Mouse (Mus musculus) gastrocnemius, adult 8-10 months (tissue): ENCODE data around the gene Pde4d. TPM values are rescaled to one million over a fixed set of nuclear protein-coding genes. Genes with fewer than 3 reads are reported as not detected.

Experiments
- DNase-seq, 2 experiments: peaks; one replicate each; pipeline ENCODE4 v3.0.0; 2022; ENCODE audit warnings: low spot score in 2 of 2
- total RNA-seq, 4 experiments: library from RNA; stranded (reverse); gene quantifications; 2 replicates each; pipeline ENCODE4 v1.2.4; 2022

Pde4d gene
- total RNA-seq, 4 experiments from 2014 or later: 257 to 339 (median 308) TPM

DNA sequence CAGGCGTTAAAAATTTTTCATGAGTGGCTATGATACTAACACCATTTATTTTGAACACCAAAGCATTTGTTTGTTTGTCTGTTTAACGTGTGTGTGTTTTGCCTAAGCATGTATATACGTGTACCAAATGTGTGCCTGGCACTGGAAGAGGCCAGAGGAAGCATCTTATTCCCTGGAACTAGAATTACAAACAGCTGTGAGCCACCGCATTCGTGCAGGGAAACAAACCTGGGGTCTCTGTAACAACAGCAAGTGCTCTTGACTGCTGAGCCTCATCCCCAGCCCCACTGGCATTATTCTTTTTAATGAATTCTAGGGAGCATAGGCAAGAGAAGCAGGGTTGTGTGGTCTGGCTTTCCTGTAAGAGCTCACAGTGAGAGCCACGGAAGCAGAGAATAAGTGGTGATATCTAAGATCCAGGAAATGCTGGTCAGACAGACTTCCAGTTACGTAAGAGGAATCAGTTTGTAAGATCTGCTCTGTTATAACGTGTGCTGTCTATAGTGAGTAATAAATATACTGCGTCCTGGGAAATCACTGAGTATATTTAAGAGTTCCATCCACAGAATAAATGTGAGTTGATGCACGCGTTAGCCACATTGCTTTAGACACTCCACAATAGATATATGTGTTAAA is 1197.0 kb downstream of the Pde4d start:
- DNase-seq: no peak

DNA sequence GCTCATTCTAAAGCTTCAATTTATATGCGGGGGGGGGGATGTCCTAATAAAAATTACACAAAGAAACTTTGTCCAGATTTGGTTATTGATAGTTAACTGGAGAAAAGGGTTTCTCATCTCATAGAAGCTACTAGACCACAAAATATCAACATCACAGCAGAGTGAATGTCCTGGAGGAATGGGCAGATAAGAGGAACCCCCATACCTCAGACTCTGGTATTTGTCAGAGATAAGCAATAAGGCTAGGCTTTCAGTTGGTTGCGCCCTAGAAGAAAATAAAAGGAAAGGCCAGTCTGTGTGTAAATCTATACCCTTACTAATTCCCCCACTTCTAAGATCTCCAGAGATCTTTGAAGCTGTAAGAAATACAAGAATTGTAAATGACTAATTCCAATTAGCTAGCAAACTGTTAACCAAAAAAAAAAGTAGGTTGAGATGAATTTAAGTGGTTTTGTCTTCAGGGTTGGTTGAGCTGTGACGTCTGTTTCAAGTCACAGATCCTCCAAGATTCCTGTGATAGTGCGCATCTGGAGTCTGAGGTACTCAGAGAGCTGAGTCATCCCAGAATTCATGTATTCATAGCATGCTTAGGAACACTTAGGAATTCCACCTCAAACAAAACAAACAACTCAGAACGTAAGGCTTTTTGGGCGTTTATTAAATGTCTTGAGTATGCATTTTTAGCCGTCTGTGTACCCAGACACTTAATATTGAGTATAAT is 1197.9 kb downstream of the Pde4d start:
- DNase-seq: no peak

DNA sequence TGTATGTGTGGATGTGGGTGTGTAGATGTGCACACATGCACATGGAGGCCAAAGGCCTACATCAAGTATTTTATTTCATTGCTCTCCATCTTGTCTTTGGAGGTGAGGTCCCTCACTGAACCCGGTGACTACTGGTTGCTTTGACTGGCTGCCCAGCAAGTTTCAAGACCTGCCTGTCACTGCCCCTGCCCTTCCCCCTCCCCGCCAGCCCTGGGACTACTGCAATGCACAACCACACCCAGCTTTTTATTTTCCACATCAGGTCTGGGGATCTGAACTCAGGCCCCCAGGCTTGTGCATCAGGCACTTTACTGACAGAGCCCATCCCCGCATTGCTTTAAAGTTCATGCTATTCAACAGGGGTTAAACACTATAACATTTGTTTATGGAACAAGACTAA is 1198.6 kb downstream of the Pde4d start:
- DNase-seq: no peak

DNA sequence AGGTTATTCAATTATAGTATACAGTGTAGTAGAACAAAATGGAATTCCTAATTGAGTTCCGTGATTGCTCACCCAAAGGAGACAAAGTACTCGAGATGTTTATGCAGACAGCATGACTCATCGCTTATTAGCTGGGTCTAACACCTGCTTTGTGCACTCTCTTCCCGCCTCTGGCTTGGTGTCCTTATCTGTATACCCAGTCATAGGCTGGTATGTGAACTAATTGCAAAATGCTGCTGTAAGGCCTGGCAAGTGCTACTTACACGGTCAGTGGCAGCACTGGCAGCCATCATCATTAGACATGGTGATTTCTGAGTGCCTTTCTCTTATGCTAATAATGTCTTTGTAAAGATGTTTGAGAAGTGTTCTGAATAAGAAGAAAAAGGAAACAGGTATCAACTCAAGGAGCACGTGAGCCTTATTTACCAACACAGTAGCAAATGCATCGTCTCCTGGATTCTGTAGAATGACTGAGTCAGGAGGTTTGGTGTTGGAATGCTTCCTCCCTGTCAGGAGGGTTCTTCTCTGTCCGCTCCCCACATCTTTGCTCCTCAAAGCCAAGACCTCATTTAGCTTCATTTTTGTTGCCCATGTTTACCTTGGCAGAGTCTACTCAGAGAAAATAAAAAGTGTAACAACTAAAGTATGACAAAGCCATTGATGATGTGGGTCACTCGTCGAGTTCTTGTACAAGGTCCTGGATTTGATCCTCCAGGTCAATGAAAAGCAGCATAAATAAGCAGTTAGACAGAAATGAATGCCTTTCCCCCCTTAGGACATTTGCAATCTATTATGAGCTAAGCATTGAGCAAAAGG is 1202.2 kb downstream of the Pde4d start:
- no peak for DNase-seq

DNA sequence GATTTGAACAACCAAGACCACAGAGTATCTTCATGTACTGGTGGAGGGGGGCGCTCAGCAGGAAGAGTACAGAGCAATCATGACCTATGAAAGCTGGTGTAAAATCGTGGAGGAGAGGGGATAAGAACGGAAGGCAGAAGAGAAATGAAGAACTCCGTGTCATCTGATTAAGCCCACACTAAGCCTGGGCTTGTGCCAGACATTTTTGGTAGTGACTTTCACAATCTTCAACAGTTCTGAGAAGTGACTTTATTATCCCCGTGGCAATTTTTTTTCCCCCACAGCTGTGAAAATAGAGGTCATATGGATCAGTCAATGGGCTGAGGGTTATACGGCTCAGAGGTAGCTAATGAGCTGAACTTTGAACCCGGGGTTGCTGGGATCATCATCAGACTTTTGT is 1202.9 kb downstream of the Pde4d start:
- DNase-seq: no peak

DNA sequence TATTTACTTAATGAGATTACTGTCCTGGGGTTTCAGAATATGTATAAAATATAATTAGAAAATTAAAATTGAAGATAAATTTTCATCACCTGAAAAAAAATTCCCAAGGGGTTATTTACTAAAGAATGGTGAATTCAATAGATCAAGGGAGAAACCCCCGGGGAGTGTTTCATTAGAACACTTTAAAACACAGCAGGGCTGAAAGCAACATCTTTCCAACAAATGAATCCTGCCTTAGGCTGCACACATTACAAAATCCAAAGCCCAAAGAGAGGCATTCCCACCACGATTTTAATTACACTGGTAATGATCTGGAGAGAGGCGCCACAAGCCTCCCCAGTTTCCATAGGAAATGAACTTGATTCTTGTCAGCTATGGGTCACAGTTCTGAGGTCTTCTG is 1205.6 kb downstream of the Pde4d start:
- DNase-seq: no peak

DNA sequence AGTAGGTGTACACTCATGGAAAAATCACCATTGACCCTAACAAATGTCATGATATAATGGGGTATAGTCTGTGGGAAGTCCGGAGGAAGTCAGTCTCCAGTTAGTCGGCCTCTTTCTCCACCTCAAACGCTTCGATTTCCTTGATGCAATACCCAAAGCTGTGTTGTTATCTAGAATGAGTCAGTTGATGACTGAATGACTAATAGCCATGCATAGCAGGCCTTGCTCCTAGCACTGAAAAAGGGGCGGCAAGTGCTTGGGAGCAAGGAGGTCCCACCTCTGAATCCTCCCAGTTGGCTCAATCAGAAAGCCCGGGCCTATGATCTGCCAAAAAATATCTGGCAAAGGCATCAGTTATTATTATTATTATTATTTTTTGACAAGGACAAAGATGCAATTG is 1209.4 kb downstream of the Pde4d start:
- DNase-seq: no peak

DNA sequence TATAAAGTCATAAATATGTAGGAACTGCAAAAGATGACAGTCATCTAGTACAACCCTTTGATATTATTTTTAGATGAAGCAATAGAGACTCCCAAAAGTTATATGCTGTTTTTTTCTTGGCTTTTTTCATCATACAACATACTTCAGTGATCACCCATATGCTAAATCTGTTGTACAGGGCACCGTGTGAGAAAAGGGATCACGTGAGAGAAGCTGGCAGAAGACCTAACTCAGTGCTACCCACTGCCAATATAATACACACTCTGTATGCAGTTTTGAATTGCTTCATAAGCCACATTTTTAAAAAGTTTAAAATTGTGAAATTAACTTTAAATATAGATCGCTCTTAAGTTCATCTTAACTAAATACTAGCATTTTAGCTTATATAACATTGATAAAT is 1211.6 kb downstream of the Pde4d start:
- DNase-seq: no peak

DNA sequence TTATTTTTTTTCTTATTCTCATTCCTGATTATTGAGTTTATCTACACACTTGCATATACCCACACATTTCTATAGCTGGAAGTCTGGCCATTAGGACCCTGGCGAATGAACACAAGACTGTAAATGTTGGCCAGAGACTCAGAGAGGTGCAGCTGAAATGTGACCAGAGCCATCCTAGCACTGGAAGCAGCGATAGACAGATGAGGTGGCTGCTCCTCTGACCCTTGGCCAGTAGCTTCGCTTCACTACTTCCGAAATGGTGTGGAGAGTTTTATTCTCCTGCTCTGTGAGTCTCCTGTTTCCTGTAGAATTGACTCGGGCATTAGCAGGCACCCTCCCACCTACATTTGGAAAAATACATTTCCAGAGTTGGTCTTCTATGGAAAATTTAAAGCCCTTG is 1212.4 kb downstream of the Pde4d start:
- DNase-seq: no peak

DNA sequence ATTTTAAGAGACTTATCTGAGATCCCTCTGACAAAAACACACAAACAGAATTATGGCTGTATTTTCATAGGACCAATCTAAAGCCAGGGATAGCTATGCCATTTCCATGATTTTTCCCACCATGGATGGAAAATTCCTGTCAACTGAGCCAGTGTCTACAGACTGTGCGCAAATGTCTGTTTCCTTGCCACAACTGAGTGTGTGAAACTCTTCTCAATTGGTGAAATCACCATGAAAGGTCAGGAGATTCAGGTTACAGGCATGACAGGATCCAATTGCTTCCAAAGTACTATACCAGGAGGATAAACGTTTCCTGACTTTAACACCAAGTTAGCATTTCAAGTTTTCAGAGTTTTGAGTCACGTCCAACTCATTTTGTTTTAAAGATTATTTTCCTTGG is 1213.0 kb downstream of the Pde4d start:
- no peak for DNase-seq

DNA sequence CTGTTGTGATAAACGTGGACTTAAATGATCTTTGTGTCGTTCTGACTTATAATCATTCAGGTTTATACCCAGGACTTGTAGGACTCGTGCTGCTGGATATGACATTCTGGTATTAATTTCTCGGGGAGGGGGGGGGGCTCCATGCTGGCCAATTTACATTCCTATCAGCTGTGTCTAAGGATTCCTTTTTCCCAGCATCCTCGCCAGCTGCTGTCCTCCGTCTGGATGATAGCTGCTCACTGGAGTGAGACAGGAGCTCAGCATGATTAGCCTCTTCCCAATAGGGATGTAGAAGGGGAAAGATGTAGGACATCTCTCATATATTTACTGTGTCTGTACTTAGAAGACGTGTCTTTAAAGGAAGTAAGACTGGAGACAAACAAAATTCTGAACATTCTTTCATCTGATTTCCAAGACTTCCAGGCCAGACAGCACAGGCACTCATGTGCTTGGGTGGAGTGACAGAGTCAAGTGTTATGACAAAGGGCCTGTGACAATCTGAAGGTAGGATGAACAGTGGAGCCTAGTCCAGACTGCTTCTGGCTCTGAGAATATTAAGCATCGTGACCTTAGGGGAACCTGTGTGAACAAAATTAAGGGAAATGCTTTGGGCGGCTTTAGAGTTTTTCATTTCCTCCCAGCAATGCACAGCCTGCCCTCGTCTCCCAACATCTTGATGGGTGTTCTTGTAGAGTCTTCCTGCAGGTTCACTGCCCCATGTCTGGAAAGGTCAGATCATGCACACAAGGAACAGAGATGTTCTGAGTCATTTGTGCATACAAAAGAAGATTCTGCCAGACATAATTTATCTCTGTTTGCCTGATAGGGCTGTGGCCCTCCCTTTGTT is 1215.4 kb downstream of the Pde4d start:
- no peak for DNase-seq

DNA sequence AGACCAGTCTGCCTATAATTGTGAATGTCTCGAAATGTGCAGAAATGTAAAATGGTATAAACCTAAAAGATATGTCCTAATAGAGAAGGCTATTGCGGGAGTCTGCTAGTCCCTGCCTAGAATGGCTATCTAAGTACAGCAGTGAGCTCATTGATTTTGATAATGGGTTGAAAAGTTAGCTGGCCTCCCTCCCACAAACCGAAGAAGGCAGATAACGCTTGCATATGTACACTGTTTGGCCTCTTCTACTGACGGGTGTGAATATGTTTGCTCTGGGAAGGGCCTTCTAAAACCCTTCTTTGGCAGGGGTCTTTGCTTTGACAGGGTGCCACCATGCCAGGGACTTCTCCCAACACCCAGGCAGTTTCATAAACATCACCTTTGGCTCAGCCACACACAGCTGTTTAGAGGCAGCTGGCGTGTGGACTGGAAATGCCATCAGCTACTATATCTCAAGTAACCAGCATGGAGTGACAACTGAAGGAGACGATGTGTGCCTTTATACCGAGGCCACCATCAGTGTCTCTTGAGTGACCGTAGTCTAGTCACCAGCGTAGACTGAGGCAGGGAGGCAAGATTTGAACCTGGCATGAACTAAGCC is 1216.2 kb downstream of the Pde4d start:
- no peak for DNase-seq

DNA sequence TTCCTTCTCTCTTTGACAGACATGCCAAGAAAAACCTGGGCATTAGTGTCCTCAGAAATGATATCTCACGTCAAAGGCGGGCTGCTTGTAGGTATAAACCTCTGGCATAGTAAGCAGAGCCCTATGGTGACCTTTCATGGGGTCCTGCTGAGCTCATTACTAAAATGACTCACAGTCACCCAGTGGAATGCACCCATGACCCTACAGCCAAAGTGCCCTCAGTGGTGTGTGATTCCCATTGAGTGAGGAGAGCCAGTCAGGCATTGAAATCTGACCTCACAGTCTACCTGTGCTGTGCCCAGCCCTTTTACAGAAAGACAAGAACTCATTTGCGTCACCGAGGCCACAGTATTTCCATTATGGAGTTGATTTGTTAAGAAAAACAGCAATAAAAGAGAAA is 1220.2 kb downstream of the Pde4d start:
- no peak for DNase-seq

DNA sequence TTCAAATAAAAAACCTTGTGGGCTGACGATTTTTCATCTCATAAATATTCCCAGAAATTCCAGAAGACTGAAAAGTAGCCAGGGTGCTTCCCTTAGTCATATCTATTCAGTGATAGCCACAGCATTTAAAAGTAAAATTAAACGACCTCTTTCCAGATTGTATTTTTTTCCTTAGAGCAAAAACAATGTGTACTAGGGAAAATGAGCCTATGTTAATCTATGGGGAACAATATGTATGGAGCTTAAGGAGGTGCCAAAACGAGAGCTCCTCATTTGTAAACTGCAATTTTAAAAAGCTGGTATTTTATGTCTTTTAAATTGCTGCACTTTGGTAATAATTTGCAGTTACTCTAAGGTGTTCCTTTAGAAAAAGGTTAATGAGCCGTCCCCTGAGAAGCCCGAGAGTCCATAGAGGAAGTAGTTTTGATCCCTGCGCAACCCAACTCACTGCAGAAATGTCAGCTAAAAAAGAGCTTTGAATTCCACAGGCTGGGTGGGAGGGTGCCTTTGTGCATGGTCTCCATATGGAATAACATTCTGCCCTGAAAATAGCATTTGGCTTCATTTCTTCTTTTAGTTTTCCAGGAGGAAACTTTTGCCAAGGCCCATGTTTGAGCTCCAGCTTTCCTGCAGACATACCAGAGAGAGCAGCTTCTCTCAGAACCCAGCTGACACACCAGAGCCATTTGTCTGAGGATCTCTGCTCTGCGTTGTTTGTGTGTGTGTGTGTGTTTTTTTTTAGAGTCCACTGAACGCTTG is 1222.0 kb downstream of the Pde4d start:
- DNase-seq: no peak

DNA sequence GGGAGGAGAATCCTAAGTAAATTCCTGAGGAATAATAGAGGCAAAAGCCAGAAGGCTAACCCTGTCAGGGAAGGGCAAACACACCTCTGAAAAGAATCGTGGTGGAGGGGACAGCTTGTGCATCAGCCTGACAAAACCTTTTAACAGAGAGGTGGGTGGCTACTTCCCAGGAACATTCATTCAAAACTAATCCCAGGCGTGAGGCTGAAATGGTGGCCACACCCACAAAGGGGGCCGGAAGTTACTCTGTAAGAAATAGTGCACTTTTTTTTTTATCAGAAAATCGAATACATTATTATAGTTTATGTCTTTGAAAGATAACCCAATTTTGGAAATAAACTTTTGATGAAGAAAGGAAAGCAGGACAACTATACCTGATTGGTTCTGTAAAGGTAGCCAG is 1227.3 kb downstream of the Pde4d start:
- no peak for DNase-seq

DNA sequence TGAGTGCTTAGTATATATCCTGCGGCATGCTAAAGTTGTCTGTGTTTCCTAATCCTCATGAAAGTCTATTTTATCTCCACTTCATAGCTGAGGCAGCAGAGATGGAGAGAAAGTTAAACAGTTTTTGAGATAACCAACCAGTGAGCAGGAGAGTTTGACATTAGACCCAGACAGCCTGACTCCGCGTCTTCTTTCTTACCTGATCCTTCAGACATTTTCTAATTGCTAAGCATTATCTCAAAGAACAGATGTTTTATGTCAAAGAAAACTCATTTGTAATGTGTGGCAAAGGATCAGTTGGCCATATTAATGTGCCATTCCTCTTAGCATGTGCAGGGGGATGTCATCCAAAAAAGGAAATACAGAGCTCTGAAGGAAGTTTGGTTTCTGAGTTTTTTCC is 1227.9 kb downstream of the Pde4d start:
- DNase-seq: no peak

DNA sequence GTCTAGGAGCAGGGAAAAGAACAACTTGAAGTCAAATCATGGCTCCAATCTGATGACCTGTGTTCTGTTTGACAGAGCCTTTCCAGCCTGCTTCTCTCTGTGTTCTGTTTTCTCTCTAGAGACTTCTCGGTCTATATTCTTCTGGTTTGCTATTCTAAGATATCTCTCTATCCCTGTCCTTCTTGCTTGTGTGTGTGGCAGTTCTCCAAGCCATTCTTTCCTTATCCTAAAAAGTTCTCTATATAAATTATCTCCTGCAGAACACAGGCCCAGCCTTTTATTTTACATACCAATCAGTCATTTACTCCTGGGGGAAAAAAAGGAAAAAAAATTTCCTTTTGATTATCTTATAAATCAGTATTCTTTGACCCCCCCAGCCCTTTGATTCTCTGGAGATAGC is 1229.2 kb downstream of the Pde4d start:
- no peak for DNase-seq

DNA sequence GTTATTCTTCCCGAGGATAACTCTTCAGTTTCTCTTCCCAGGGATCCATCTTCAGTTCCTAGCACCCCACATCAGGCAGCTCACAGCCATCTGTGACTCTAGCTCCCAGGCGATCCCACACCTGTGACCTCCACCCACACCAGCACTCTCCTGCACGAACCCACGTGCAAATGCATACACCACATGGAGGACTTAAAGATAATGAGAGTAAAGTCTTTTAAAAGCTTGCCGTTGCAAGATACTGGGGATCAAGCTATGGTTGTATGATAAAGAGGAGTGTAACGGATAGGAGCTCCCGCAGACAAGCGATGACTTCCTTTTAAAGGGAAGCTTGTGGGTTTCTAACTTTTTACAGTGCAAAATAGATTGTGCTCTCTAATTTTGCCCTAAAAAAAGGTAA is 1230.5 kb downstream of the Pde4d start:
- DNase-seq: no peak

DNA sequence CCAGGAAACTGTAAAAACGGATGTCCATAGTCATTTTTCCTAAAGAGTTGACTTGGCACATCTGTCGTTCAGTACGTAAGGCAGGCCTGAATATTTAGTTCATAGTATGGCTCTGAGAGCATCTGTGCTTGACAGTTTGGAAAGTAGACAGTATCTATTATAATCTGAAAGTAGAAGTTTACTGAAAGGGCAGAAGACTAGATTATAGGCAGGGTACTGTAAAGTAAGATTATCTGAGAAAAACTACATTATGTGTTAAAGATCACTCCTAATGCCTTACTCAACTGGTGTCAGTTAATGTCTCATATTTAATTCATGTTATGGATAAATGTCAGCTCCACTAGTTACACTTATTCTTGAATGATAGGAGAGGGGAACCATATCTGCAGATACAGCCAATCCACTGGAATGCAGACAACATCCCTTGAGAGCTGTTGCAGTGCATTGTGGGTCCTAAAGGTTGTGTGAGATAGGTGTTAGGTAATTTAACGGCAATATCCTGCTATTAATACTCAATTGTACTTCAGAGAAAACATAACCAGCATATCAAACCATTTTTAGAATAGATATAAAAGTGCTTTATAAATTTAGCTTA is 1232.0 kb downstream of the Pde4d start:
- DNase-seq: no peak

DNA sequence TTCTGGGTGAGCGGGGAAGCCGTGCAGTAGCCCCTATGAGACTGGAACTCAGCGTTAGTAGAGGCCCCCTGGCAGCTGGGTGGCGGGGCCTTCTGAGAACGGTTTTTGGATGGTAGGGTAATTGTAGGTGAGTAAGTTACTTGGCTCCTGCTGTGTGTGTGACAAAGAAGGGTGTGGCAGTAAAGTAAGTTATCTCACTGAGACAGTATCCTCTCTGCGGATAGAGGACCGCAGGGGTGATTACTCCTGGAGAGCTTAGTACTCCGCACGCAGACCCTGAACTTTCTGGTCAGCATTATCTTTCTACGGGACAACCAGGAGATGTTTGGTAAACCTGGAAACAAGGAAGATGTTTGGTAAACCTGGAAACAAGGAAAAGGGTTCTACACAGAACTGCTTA is 1233.3 kb downstream of the Pde4d start:
- DNase-seq: no peak
